Mouse (Mus musculus): ENCODE data around the gene Cdc37. TPM values are rescaled to one million over a fixed set of nuclear protein-coding genes. Genes with fewer than 3 reads are reported as not detected.

Cdc37 gene
- polyA plus RNA-seq, 1 experiment from 2014 or later: 256 TPM

- TF ChIP-seq CTCF (IDR thresholded peaks at IDR 0.05; ENCODE audit: low read depth): peak; percentile 34; the same call in 1 of the 2 replicates
- H3K9ac ChIP-seq (ENCODE audit: low read depth, low read length): peak overlapping the region; percentile 50
- H3K27me3 ChIP-seq (ENCODE audit: insufficient read depth, low read length): no peaks in the 10 kb centered on the region
- DNase-seq (ENCODE audit: low spot score) (peak; percentile 56), ATAC-seq (replicated peaks; ENCODE audit: low FRiP score, low read depth) (peak; percentile 61)
- H3K4me3 ChIP-seq (replicated peaks; ENCODE audit: low read depth, low read length): peak overlapping the region; percentile 35
- H3K4me2 ChIP-seq (ENCODE audit: low read length): peak overlapping the region; percentile 72
- WGBS: 7% methylated on average over 33 of the region's 34 CpGs
- no peaks in the 10 kb centered on the region for H3K36me3 ChIP-seq (ENCODE audit: insufficient read depth, low read length)
- H3K4me1 ChIP-seq (replicated peaks; ENCODE audit: insufficient read depth, low read length): peaks cover 9% of the 10 kb centered on the region; the same call in 1 of the 2 replicates
- no peaks in the 10 kb centered on the region for H3K9me3 ChIP-seq (replicated peaks; ENCODE audit: low read length)
- no peak overlapping the region for H3K27ac ChIP-seq
Observed at GRCm38 (mm10) chr9:21183905-21184413, 34.2 kb upstream of the Cdc37 start.

DNA sequence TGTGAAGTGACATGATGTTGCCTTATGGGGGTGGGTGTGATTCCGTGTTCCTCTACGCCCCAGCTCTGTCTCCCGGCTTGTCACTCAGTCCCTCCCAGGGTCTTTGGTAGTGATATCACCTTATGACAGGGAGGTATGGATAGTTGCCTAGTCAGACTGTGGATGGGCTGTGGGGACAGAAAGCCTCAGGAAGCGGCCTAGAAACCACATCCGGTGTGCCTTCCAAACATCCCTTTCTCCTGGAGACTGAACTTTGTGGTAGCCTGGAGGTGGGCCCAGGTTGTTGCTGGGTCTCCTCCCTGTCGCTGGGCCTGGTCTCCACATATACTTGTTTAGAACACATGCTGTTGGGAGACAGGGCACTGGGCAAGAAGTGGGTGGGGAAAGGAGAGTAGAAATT, 33.6 kb upstream of the Cdc37 start:
- DNase-seq (ENCODE audit: low spot score): no peak
- Histone ChIP-seq H3K9ac (ENCODE audit: low read depth, low read length) (no peak overlapping the region; the same call in 1 of the 2 replicates), H3K27ac (no peak overlapping the region), H3K4me2 (ENCODE audit: low read length) (peak overlapping the region; percentile 72), H3K9me3 (replicated peaks; ENCODE audit: low read length) (no peaks in the 10 kb centered on the region), H3K36me3 (ENCODE audit: insufficient read depth, low read length) (no peaks in the 10 kb centered on the region), H3K4me1 (replicated peaks; ENCODE audit: insufficient read depth, low read length) (peaks cover 9% of the 10 kb centered on the region; the same call in 1 of the 2 replicates), H3K4me3 (replicated peaks; ENCODE audit: low read depth, low read length) (no peak overlapping the region), H3K27me3 (ENCODE audit: insufficient read depth, low read length) (no peaks in the 10 kb centered on the region)
- WGBS: 91% methylated on average over 6 of the region's 6 CpGs
- no peak for ATAC-seq (replicated peaks; ENCODE audit: low FRiP score, low read depth)
- no peak for TF ChIP-seq CTCF (IDR thresholded peaks at IDR 0.05; ENCODE audit: low read depth)

DNA sequence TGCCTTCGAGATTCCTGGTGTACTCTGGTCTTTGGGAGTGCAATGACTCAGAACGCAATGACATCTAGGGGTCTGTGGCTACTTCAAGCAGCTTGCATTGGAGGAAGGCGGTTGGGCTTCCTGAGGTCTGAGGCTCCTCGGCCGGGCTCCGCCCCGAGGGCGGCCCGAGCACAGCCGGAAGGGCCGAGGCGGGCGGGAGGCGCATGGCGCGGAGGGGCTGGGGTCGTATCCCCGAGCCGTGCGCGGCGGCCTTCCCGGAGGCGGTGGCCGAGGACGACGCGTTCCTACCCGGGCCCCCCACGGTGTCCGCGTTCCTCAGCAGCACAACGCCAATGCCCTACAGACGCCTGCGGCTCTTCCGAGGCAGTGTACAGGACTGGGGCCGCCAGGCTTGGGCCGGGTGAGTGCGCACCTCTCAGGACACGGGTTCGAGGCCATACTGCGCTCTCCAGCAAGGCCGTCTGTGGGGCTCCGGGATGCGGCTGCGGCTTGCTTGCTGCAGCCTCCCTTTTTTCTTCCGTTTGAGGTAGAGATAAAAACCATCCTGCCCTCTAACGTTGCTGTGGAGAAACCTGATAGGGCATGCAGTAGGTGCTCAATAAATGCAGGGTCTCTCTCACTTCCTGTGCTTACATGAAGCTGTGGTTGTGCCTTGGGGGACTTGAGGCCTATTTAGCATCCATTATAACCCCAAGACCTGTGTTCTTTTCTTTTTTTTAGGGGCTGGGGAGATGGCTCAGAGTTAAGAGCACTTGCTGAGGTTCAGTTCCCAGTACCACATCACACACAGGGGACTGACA, 31.8 kb upstream of the Cdc37 start:
- Histone ChIP-seq H3K4me3 (replicated peaks; ENCODE audit: low read depth, low read length) (peak overlapping the region; percentile 45), H3K9me3 (replicated peaks; ENCODE audit: low read length) (no peaks in the 10 kb centered on the region), H3K4me2 (ENCODE audit: low read length) (peak overlapping the region; percentile 68), H3K27me3 (ENCODE audit: insufficient read depth, low read length) (no peaks in the 10 kb centered on the region), H3K4me1 (replicated peaks; ENCODE audit: insufficient read depth, low read length) (peaks cover 9% of the 10 kb centered on the region; the same call in 1 of the 2 replicates), H3K9ac (ENCODE audit: low read depth, low read length) (peak overlapping the region; percentile 69), H3K36me3 (ENCODE audit: insufficient read depth, low read length) (no peaks in the 10 kb centered on the region), H3K27ac (0 out of 2 replicates have a peak overlapping the region, but pooled peaks have one; percentile 13)
- no peak for TF ChIP-seq CTCF (IDR thresholded peaks at IDR 0.05; ENCODE audit: low read depth)
- DNase-seq (ENCODE audit: low spot score): peak; percentile 84
- ATAC-seq (replicated peaks; ENCODE audit: low FRiP score, low read depth): peak; percentile 68
- 7% methylated on average over 48 of the region's 48 CpGs for WGBS

GRCm38 (mm10) chr9:21180841-21181240, 31.1 kb upstream of the Cdc37 start:
- H3K36me3 ChIP-seq (ENCODE audit: insufficient read depth, low read length): no peaks in the 10 kb centered on the region
- DNase-seq (ENCODE audit: low spot score) (no peak), ATAC-seq (replicated peaks; ENCODE audit: low FRiP score, low read depth) (no peak)
- H3K9me3 ChIP-seq (replicated peaks; ENCODE audit: low read length): no peaks in the 10 kb centered on the region
- H3K4me2 ChIP-seq (ENCODE audit: low read length): no peak overlapping the region
- no peak for TF ChIP-seq CTCF (IDR thresholded peaks at IDR 0.05; ENCODE audit: low read depth)
- 58% methylated on average over 1 of the region's 1 CpGs for WGBS
- H3K4me1 ChIP-seq (replicated peaks; ENCODE audit: insufficient read depth, low read length): peaks cover 9% of the 10 kb centered on the region; the same call in 1 of the 2 replicates
- H3K9ac ChIP-seq (ENCODE audit: low read depth, low read length): no peak overlapping the region
- H3K27me3 ChIP-seq (ENCODE audit: insufficient read depth, low read length): no peaks in the 10 kb centered on the region
- H3K4me3 ChIP-seq (replicated peaks; ENCODE audit: low read depth, low read length): no peak overlapping the region
- 0 out of 2 replicates have a peak overlapping the region, but pooled peaks have one; percentile 13 for H3K27ac ChIP-seq

DNA sequence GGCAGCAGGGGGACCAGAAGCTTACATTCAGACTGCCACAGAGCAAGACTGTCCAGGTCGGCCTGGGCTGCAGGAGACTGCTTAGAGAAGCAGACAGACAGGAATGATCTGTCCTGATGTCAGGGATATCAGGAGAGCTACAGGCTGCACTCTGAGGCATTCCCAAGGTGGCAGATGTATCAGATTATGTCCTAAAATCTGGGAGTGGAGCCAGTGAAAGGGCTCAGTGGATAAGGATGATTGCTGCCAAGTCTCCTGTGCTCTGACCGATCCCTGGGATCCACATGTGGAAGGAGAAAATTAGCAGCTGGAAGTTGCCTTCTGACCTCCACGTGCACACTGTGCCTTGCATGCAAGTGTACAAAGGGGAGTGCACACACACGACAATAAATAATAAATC, 30.6 kb upstream of the Cdc37 start:
- no peaks in the 10 kb centered on the region for H3K27me3 ChIP-seq (ENCODE audit: insufficient read depth, low read length)
- no peak for ATAC-seq (replicated peaks; ENCODE audit: low FRiP score, low read depth)
- no peak overlapping the region for H3K9ac ChIP-seq (ENCODE audit: low read depth, low read length)
- 54% methylated on average over 4 of the region's 4 CpGs for WGBS
- no peak for DNase-seq (ENCODE audit: low spot score)
- peaks cover 9% of the 10 kb centered on the region; the same call in 1 of the 2 replicates for H3K4me1 ChIP-seq (replicated peaks; ENCODE audit: insufficient read depth, low read length)
- H3K36me3 ChIP-seq (ENCODE audit: insufficient read depth, low read length): no peaks in the 10 kb centered on the region
- TF ChIP-seq CTCF (IDR thresholded peaks at IDR 0.05; ENCODE audit: low read depth): no peak
- no peak overlapping the region for H3K4me3 ChIP-seq (replicated peaks; ENCODE audit: low read depth, low read length)
- no peak overlapping the region for H3K27ac ChIP-seq
- no peak overlapping the region for H3K4me2 ChIP-seq (ENCODE audit: low read length)
- H3K9me3 ChIP-seq (replicated peaks; ENCODE audit: low read length): no peaks in the 10 kb centered on the region

DNA sequence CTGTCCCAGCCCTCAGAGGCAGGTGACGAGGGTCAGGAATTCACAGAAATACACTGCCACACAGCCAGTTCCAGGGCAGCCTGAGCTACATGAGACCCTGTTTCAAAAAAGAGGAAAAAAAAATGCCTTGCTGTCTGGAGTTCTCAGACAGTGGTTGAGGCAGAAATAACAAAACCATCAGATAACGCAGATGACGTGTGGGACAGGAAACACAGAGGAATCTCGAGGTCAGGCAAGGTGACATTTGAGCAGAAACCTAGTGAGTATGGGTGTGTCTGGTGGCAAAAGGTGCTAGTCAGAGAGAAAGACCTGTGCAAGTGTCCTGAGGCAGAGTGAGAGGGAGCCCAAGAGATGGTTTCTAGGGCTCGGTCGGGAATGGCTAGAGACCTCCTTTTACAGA, 22.6 kb upstream of the Cdc37 start:
- H3K4me2 ChIP-seq (ENCODE audit: low read length): no peak overlapping the region
- 59% methylated on average over 6 of the region's 6 CpGs for WGBS
- no peak overlapping the region for H3K9ac ChIP-seq (ENCODE audit: low read depth, low read length)
- no peak overlapping the region for H3K27ac ChIP-seq
- DNase-seq (ENCODE audit: low spot score): no peak
- ATAC-seq (replicated peaks; ENCODE audit: low FRiP score, low read depth): no peak
- H3K9me3 ChIP-seq (replicated peaks; ENCODE audit: low read length): no peaks in the 10 kb centered on the region
- H3K4me1 ChIP-seq (replicated peaks; ENCODE audit: insufficient read depth, low read length): 0 out of 2 replicates have a peak, but pooled peaks cover 10% of the 10 kb centered on the region
- no peaks in the 10 kb centered on the region for H3K36me3 ChIP-seq (ENCODE audit: insufficient read depth, low read length)
- no peaks in the 10 kb centered on the region for H3K27me3 ChIP-seq (ENCODE audit: insufficient read depth, low read length)
- H3K4me3 ChIP-seq (replicated peaks; ENCODE audit: low read depth, low read length): no peak overlapping the region
- no peak for TF ChIP-seq CTCF (IDR thresholded peaks at IDR 0.05; ENCODE audit: low read depth)

Measured in kidney, postnatal 0 days (tissue).